Mouse (Mus musculus) liver, embryonic 16.5 days (tissue): Measurements from ENCODE around the gene Pomgnt2. TPM values are rescaled to one million over a fixed set of nuclear protein-coding genes. Genes with fewer than 3 reads are reported as not detected.

Source experiments
- ATAC-seq: fragments of 200-750 bp; cut with Nextera tagmentation; 2 replicates; pipeline ENCODE4 v1.8.0; 2017; ENCODE audit warnings: low read depth, mild to moderate bottlenecking, moderate number of reproducible peaks, moderate library complexity
- H3K27ac ChIP-seq: fragments of 300-500 bp; sonication (generic); 2 replicates; pipeline ENCODE4 v1.5.1; 2014; ENCODE audit warnings: mild to moderate bottlenecking, low read length
- H3K27me3 ChIP-seq: fragments of 300-500 bp; sonication (generic); 2 replicates; pipeline ENCODE4 v1.6.1; 2014; ENCODE audit warnings: low read depth, low read length, mixed read lengths; ENCODE audit not compliant: control insufficient read depth, insufficient read depth
- H3K36me3 ChIP-seq: fragments of 300-500 bp; sonication (generic); 2 replicates; pipeline ENCODE4 v1.6.1; 2014; ENCODE audit warnings: mild to moderate bottlenecking; ENCODE audit not compliant: control insufficient read depth, insufficient read depth
- H3K4me1 ChIP-seq: fragments of 300-500 bp; sonication (generic); 2 replicates; pipeline ENCODE4 v1.6.1; 2014; ENCODE audit warnings: low read depth, low read length, mixed read lengths; ENCODE audit not compliant: control insufficient read depth
- H3K4me2 ChIP-seq: fragments of 300-500 bp; sonication (generic); 2 replicates; pipeline ENCODE4 v1.6.1; 2014; ENCODE audit warnings: low read depth, low read length, mixed read lengths
- H3K4me3 ChIP-seq: fragments of 300-500 bp; sonication (generic); 2 replicates; pipeline ENCODE4 v1.5.1; 2014; ENCODE audit warnings: low read depth, mild to moderate bottlenecking, low read length
- H3K9ac ChIP-seq: fragments of 300-500 bp; sonication (generic); 2 replicates; pipeline ENCODE4 v1.6.1; 2014; ENCODE audit warnings: low read depth, low read length
- H3K9me3 ChIP-seq: fragments of 300-500 bp; sonication (generic); replicated peaks from 2 replicates; pipeline ENCODE4 v1.6.1; 2016; ENCODE audit warnings: low read length; ENCODE audit not compliant: control insufficient read depth
- WGBS: fragments of 180-500 bp; shearing (Covaris S2); extraction: QIAGEN DNeasy Blood & Tissue Kit; methylation state at CpG from one replicate; pipeline ENCODE4 v1.1.7; 2014; ENCODE audit not compliant: insufficient replicate concordance; 5-methylcytosine and 5-hydroxymethylcytosine counted together
- polyA plus RNA-seq: library from polyadenylated mRNA; unstranded; fragments of >200 nt; fragmentation: Nextera tagmentation; extraction: Ambion mirVana; gene quantifications from 2 replicates; pipeline ENCODE4 v1.2.1, GENCODE M21; 2015

Gene Pomgnt2
- polyA plus RNA-seq, 1 experiment from 2014 or later, result 3.2 TPM

- 58% methylated on average over 4 of the region's 4 CpGs for WGBS
- Histone ChIP-seq H3K9me3 (no peaks in the 10 kb centered on the region), H3K36me3 (no peaks in the 10 kb centered on the region), H3K4me1 (no peaks in the 10 kb centered on the region), H3K27ac (no peak overlapping the region), H3K27me3 (no peaks in the 10 kb centered on the region), H3K9ac (no peak overlapping the region), H3K4me2 (no peak overlapping the region), H3K4me3 (no peak overlapping the region)
- no peak for ATAC-seq
Measured at GRCm38 (mm10) chr9:122020321-122020720, 23.4 kb upstream of the Pomgnt2 start.

GRCm38 (mm10) chr9:122018782-122019395 lies 22.0 kb upstream of the Pomgnt2 start:
- no peaks in the 10 kb centered on the region for H3K36me3 ChIP-seq
- H3K4me2 ChIP-seq, result no peak overlapping the region
- no peak overlapping the region for H3K9ac ChIP-seq
- H3K27me3 ChIP-seq, result no peaks in the 10 kb centered on the region
- no peak overlapping the region for H3K4me3 ChIP-seq
- WGBS, result 24% methylated on average over 8 of the region's 8 CpGs
- H3K4me1 ChIP-seq, result no peaks in the 10 kb centered on the region
- ATAC-seq, result no peak; the same call in 1 of the 2 replicates
- no peak overlapping the region for H3K27ac ChIP-seq
- H3K9me3 ChIP-seq, result no peaks in the 10 kb centered on the region

GRCm38 (mm10) chr9:122018079-122018478 lies 21.2 kb upstream of the Pomgnt2 start:
- Histone ChIP-seq H3K9me3 (no peaks in the 10 kb centered on the region), H3K36me3 (no peaks in the 10 kb centered on the region), H3K27me3 (no peaks in the 10 kb centered on the region), H3K9ac (no peak overlapping the region), H3K4me3 (no peak overlapping the region), H3K27ac (no peak overlapping the region), H3K4me2 (no peak overlapping the region), H3K4me1 (no peaks in the 10 kb centered on the region)
- ATAC-seq, result no peak
- 66% methylated on average over 5 of the region's 5 CpGs for WGBS

GRCm38 (mm10) chr9:122014241-122014667 lies 17.3 kb upstream of the Pomgnt2 start:
- Histone ChIP-seq H3K9me3 (no peaks in the 10 kb centered on the region), H3K9ac (no peak overlapping the region), H3K4me1 (no peaks in the 10 kb centered on the region), H3K27me3 (no peaks in the 10 kb centered on the region), H3K27ac (no peak overlapping the region), H3K36me3 (no peaks in the 10 kb centered on the region), H3K4me2 (no peak overlapping the region), H3K4me3 (no peak overlapping the region)
- 10% methylated on average over 10 of the region's 10 CpGs for WGBS
- ATAC-seq, result no peak

- no peaks in the 10 kb centered on the region for H3K27me3 ChIP-seq
- H3K4me2 ChIP-seq, result no peak overlapping the region
- H3K4me1 ChIP-seq, result no peaks in the 10 kb centered on the region
- no peak overlapping the region for H3K4me3 ChIP-seq
- no peaks in the 10 kb centered on the region for H3K9me3 ChIP-seq
- H3K27ac ChIP-seq, result no peak overlapping the region
- H3K9ac ChIP-seq, result no peak overlapping the region
- ATAC-seq, result no peak
- WGBS, result 59% methylated on average over 4 of the region's 4 CpGs
- no peaks in the 10 kb centered on the region for H3K36me3 ChIP-seq
Measured at GRCm38 (mm10) chr9:122013629-122014028, 16.7 kb upstream of the Pomgnt2 start.

GRCm38 (mm10) chr9:122012816-122013215 lies 15.9 kb upstream of the Pomgnt2 start:
- Histone ChIP-seq H3K9me3 (no peaks in the 10 kb centered on the region), H3K4me3 (no peak overlapping the region), H3K9ac (no peak overlapping the region), H3K4me1 (no peaks in the 10 kb centered on the region), H3K36me3 (no peaks in the 10 kb centered on the region), H3K4me2 (no peak overlapping the region), H3K27me3 (no peaks in the 10 kb centered on the region), H3K27ac (no peak overlapping the region)
- ATAC-seq, result no peak
- 68% methylated on average over 2 of the region's 2 CpGs for WGBS

- ATAC-seq, result no peak
- 54% methylated on average over 2 of the region's 2 CpGs for WGBS
Measured at GRCm38 (mm10) chr9:122010751-122011150, 13.8 kb upstream of the Pomgnt2 start.

GRCm38 (mm10) chr9:122008876-122009275 lies 12.0 kb upstream of the Pomgnt2 start:
- Histone ChIP-seq H3K36me3 (no peaks in the 10 kb centered on the region), H3K4me3 (no peak overlapping the region), H3K9me3 (no peaks in the 10 kb centered on the region), H3K4me2 (no peak overlapping the region), H3K9ac (no peak overlapping the region), H3K27ac (no peak overlapping the region), H3K27me3 (no peaks in the 10 kb centered on the region), H3K4me1 (no peaks in the 10 kb centered on the region)
- no peak for ATAC-seq
- 36% methylated on average over 2 of the region's 2 CpGs for WGBS

More at GRCm38 (mm10) chr9:122010751-122011150, 13.8 kb upstream of the Pomgnt2 start:
- Histone ChIP-seq H3K27me3 (no peaks in the 10 kb centered on the region), H3K4me3 (no peak overlapping the region), H3K4me1 (no peaks in the 10 kb centered on the region), H3K27ac (no peak overlapping the region), H3K9ac (no peak overlapping the region), H3K9me3 (no peaks in the 10 kb centered on the region), H3K4me2 (no peak overlapping the region), H3K36me3 (no peaks in the 10 kb centered on the region)

- no peak overlapping the region for H3K4me3 ChIP-seq
- no peak for ATAC-seq
- H3K27me3 ChIP-seq, result no peaks in the 10 kb centered on the region
- WGBS, result 6% methylated on average over 7 of the region's 7 CpGs
- H3K9ac ChIP-seq, result no peak overlapping the region
- H3K9me3 ChIP-seq, result no peaks in the 10 kb centered on the region
- H3K4me1 ChIP-seq, result no peaks in the 10 kb centered on the region
- no peak overlapping the region for H3K4me2 ChIP-seq
- H3K36me3 ChIP-seq, result no peaks in the 10 kb centered on the region
- H3K27ac ChIP-seq, result no peak overlapping the region
Measured at GRCm38 (mm10) chr9:122006609-122007008, 9.7 kb upstream of the Pomgnt2 start.
